Comparison of ENCODE assay signal across 8 mouse cellular contexts in genomic region chr15:84218783-84219271, GRCm38 (mm10). TPM values are rescaled to one million over a fixed set of nuclear protein-coding genes. Genes with fewer than 3 reads are reported as not detected.
DNase-seq lines count a peak whose midpoint lies in the region; ATAC-seq and TF ChIP-seq lines count a peak whose summit lies in the region.

No protein-coding gene starts in this region.

- H3K27me3 ChIP-seq in E14TG2a.4 (ENCODE audit: insufficient read depth, low read length) = peaks cover 13% of the 10 kb centered on the region; the same call in 1 of the 2 replicates
- no peaks in the 10 kb centered on the region for H3K27me3 ChIP-seq in heart, embryonic 14.5 days (ENCODE audit: control insufficient read depth, insufficient read depth, low read length)
- H3K27me3 ChIP-seq in liver, embryonic 11.5 days (replicated peaks; ENCODE audit: control insufficient read depth, insufficient read depth, low read length) = 0 out of 2 replicates have a peak, but pooled peaks cover 4% of the 10 kb centered on the region

- ATAC-seq in heart, embryonic 14.5 days (ENCODE audit: insufficient number of reproducible peaks, insufficient read depth, low FRiP score, low read depth) = 0 out of 2 replicates have a peak, but pooled peaks have one; percentile 18
- ATAC-seq in liver, embryonic 11.5 days (replicated peaks; ENCODE audit: low FRiP score) = no peak

- H3K4me1 ChIP-seq in E14TG2a.4 (replicated peaks; ENCODE audit: low read depth, low read length) = peaks cover 64% of the 10 kb centered on the region
- peaks cover 18 to 35% of the 10 kb centered on the region in 2 experiments for H3K4me1 ChIP-seq in heart, embryonic 14.5 days (ENCODE audit: control insufficient read depth in 2 of 2, insufficient read depth in 2 of 2, low read length in 2 of 2)
- peaks cover 21% of the 10 kb centered on the region for H3K4me1 ChIP-seq in liver, embryonic 11.5 days (replicated peaks; ENCODE audit: control insufficient read depth, insufficient read depth, low read length)

- peak overlapping the region; percentile 17; the same call in 1 of the 2 replicates for H3K4me2 ChIP-seq in heart, embryonic 14.5 days (ENCODE audit: low read length)
- peak overlapping the region; percentile 15; the same call in 1 of the 2 replicates for H3K4me2 ChIP-seq in liver, embryonic 11.5 days

- WGBS in heart, embryonic 14.5 days = 15% methylated on average over 9 of the region's 9 CpGs
- 28% methylated on average over 9 of the region's 9 CpGs for WGBS in liver, embryonic 11.5 days

- DNase-seq in adrenal gland, adult 2 months = peak; percentile 52
- no peak for DNase-seq in adrenal gland, adult 8-10 months
- no peak for DNase-seq in liver, embryonic 11.5 days (ENCODE audit: low spot score)
- no peak for DNase-seq in layer of hippocampus, postnatal 14 days (ENCODE audit: low spot score in 2 of 2)
- DNase-seq in urinary bladder, postnatal 25 days (ENCODE audit: low spot score) = no peak
- no peak for DNase-seq in MN1 (ENCODE audit: low spot score)

- peaks cover 3% of the 10 kb centered on the region for H3K9me3 ChIP-seq in E14TG2a.4 (ENCODE audit: low read length)
- no peaks in the 10 kb centered on the region for H3K9me3 ChIP-seq in heart, embryonic 14.5 days (ENCODE audit: control insufficient read depth, low read length)
- no peaks in the 10 kb centered on the region for H3K9me3 ChIP-seq in liver, embryonic 11.5 days (ENCODE audit: control insufficient read depth, low read length)

- H3K27ac ChIP-seq in heart, embryonic 14.5 days (replicated peaks in 1 of 2; ENCODE audit: control insufficient read depth in 1 of 2, insufficient read depth in 1 of 2, low read depth in 2 of 2, low read length in 2 of 2) = peak overlapping the region; percentile 45 to 77
- H3K27ac ChIP-seq in liver, embryonic 11.5 days (ENCODE audit: low read depth, low read length) = peak overlapping the region; percentile 53

- peaks cover 28% of the 10 kb centered on the region for H3K36me3 ChIP-seq in E14TG2a.4 (ENCODE audit: insufficient read depth, low read length)
- peaks cover 15% of the 10 kb centered on the region for H3K36me3 ChIP-seq in heart, embryonic 14.5 days (ENCODE audit: control insufficient read depth, insufficient read depth, low read length)
- peaks cover 11% of the 10 kb centered on the region; the same call in 1 of the 2 replicates for H3K36me3 ChIP-seq in liver, embryonic 11.5 days (ENCODE audit: control insufficient read depth, insufficient read depth, low read length)

- no peak for TF ChIP-seq CTCF in E14TG2a.4 (conservative IDR thresholded peaks at IDR 0.05; ENCODE audit: low read length)

- H3K4me3 ChIP-seq in E14TG2a.4 (replicated peaks; ENCODE audit: low read length) = peak overlapping the region; percentile 21; the same call in 1 of the 2 replicates
- no peak overlapping the region for H3K4me3 ChIP-seq in heart, embryonic 14.5 days (ENCODE audit: control insufficient read depth in 1 of 2, insufficient read depth in 1 of 2, low read depth in 1 of 2, low read length in 2 of 2)
- H3K4me3 ChIP-seq in liver, embryonic 11.5 days (ENCODE audit: low read depth, low read length) = no peak overlapping the region

- H3K9ac ChIP-seq in heart, embryonic 14.5 days (ENCODE audit: low read length) = peak overlapping the region; percentile 21; the same call in 1 of the 2 replicates
- no peak overlapping the region for H3K9ac ChIP-seq in liver, embryonic 11.5 days (ENCODE audit: low read depth, low read length)

RNA-seq across cellular contexts. Expression of gene Parvb, which starts 13.0 kb away (rescaled TPM):
- 10 to 100 TPM; 17.5 to 19.2 TPM for total RNA-seq in adrenal gland, adult 2 months (2021)
- polyA plus RNA-seq in adrenal gland, adult 2 months (2012; rRNA removed) = 8.3 and 9.4 TPM in 2 replicates
- total RNA-seq in adrenal gland, adult 8-10 months (2022) = 10 to 100 TPM; 16.3 to 21.4 (median 19.9) TPM
- 15.1 and 18.5 TPM in 2 replicates for polyA plus RNA-seq in heart, embryonic 14.5 days (2014; fragmentation: Nextera tagmentation; extraction: Ambion mirVana)
- polyA plus RNA-seq in liver, embryonic 11.5 days (2014; fragmentation: Nextera tagmentation; extraction: Ambion mirVana) = 13.9 and 15.4 TPM in 2 replicates
- 10 to 100 TPM; 56.7 to 57.8 TPM for total RNA-seq in layer of hippocampus, postnatal 14 days (2021)

RNA-seq across cellular contexts. Expression of gene Samm50, which starts 26.8 kb away (rescaled TPM):
- 100 to 1,000 TPM; 115 to 159 TPM for total RNA-seq in adrenal gland, adult 2 months (2021)
- polyA plus RNA-seq in adrenal gland, adult 2 months (2012; rRNA removed) = 11.3 and 15.8 TPM in 2 replicates
- 100 to 1,000 TPM; 125 to 142 (median 131) TPM for total RNA-seq in adrenal gland, adult 8-10 months (2022)
- 85.2 and 88.2 TPM in 2 replicates for polyA plus RNA-seq in heart, embryonic 14.5 days (2014; fragmentation: Nextera tagmentation; extraction: Ambion mirVana)
- 137 and 148 TPM in 2 replicates for polyA plus RNA-seq in liver, embryonic 11.5 days (2014; fragmentation: Nextera tagmentation; extraction: Ambion mirVana)
- total RNA-seq in layer of hippocampus, postnatal 14 days (2021) = 10 to 100 TPM; 88.3 to 89.8 TPM

RNA-seq across cellular contexts. Expression of gene Pnpla3, which starts 51.2 kb away (rescaled TPM):
- total RNA-seq in adrenal gland, adult 2 months (2021) = 10 to 100 TPM; 46.4 to 65.3 TPM
- 178 and 239 TPM in 2 replicates for polyA plus RNA-seq in adrenal gland, adult 2 months (2012; rRNA removed)
- total RNA-seq in adrenal gland, adult 8-10 months (2022) = 100 to 1,000 TPM in 1 of 4 experiments, 10 to 100 TPM in 3; 14.6 to 106 (median 31.8) TPM
- polyA plus RNA-seq in heart, embryonic 14.5 days (2014; fragmentation: Nextera tagmentation; extraction: Ambion mirVana) = 0.50 and 0.61 TPM in 2 replicates
- 1.4 and 2.3 TPM in 2 replicates for polyA plus RNA-seq in liver, embryonic 11.5 days (2014; fragmentation: Nextera tagmentation; extraction: Ambion mirVana)
- total RNA-seq in layer of hippocampus, postnatal 14 days (2021) = 10 to 100 TPM in 1 of 2 experiments, 1 to 10 TPM in 1; 9.2 to 11.3 TPM
